ENCODE assay signal across 39 mouse cellular contexts in the genomic region with DNA sequence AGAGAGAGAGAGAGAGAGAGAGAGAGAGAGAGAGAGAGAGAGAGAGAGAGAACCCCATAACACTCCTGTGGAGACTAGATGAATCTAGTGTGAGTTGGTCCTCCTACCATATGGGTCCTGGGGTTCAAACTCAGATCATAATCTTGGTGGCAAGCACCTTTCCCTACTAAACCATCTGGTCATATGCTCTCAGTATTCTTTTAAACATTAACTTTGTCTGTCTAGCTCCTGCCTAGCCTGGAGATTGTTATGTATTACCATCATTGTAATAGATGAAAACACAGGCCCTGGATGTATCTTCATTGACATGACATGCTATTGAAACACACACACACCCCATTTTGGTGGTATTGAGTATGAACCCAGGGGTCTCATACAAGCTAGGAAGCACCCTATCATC. TPM values are rescaled to one million over a fixed set of nuclear protein-coding genes. Genes with fewer than 3 reads are reported as not detected.
"Had no signal": no experiment of that assay in that cellular context is flagged by ENCODE, and none has a peak within 500 bp of the region (broad histone marks: within the 10 kb centered on the region; RNA-seq: fewer than 3 reads in every experiment).

No protein-coding gene starts in this region.

- H3K27ac ChIP-seq: limb, embryonic 10.5 days; limb, embryonic 12.5 days; limb, embryonic 13.5 days; limb, embryonic 15.5 days; liver, embryonic 12.5 days; liver, embryonic 13.5 days; liver, embryonic 14.5 days; liver, embryonic 15.5 days; lung, embryonic 15.5 days; macrophage; midbrain, embryonic 10.5 days; midbrain, embryonic 12.5 days; midbrain, embryonic 13.5 days; midbrain, embryonic 15.5 days; neural tube, embryonic 12.5 days had no signal

- DNase-seq: left cerebral cortex, postnatal 4 days; liver; liver, embryonic 13.5 days; liver, postnatal 0 days; lung, adult 18-20 months; lung, adult 2 months; lung, embryonic 14.5 days; lung, postnatal 10 days; lung, postnatal 14 days; lung, postnatal 36 days; lung, postnatal 4 days; midbrain, embryonic 14.5 days had no signal

- H3K27me3 ChIP-seq: limb, embryonic 15.5 days; liver, embryonic 13.5 days; megakaryocyte, embryonic 14.5 days; neural tube, embryonic 12.5 days had no signal

- H3K4me1 ChIP-seq: limb, embryonic 10.5 days; limb, embryonic 12.5 days; limb, embryonic 13.5 days; limb, embryonic 15.5 days; liver, embryonic 12.5 days; liver, embryonic 13.5 days; liver, embryonic 15.5 days; lung, embryonic 15.5 days; megakaryocyte, embryonic 14.5 days; midbrain, embryonic 10.5 days; midbrain, embryonic 12.5 days; midbrain, embryonic 13.5 days; midbrain, embryonic 15.5 days; neural tube, embryonic 12.5 days had no signal

- H3K36me3 ChIP-seq: limb, embryonic 10.5 days; limb, embryonic 12.5 days; limb, embryonic 13.5 days; limb, embryonic 15.5 days; liver, embryonic 12.5 days; liver, embryonic 13.5 days; liver, embryonic 15.5 days; lung, embryonic 15.5 days; midbrain, embryonic 10.5 days; midbrain, embryonic 12.5 days; midbrain, embryonic 13.5 days; midbrain, embryonic 15.5 days; neural tube, embryonic 12.5 days had no signal

- H3K4me3 ChIP-seq: limb, embryonic 10.5 days; limb, embryonic 12.5 days; limb, embryonic 13.5 days; limb, embryonic 15.5 days; liver, embryonic 12.5 days; liver, embryonic 13.5 days; liver, embryonic 15.5 days; lung, embryonic 15.5 days; megakaryocyte, embryonic 14.5 days; midbrain, embryonic 10.5 days; midbrain, embryonic 12.5 days; midbrain, embryonic 13.5 days; midbrain, embryonic 15.5 days; myocyte; neural tube, embryonic 12.5 days had no signal

RNA-seq across cellular contexts. Expression of gene Zcchc13, which starts 5.6 kb away (rescaled TPM):
- polyA plus RNA-seq: limb, embryonic 10.5 days; limb, embryonic 11.5 days; limb, embryonic 12.5 days; limb, embryonic 13.5 days; limb, embryonic 14.5 days; limb, embryonic 15.5 days; liver, adult 2 months; liver, embryonic 11.5 days; liver, embryonic 12.5 days; liver, embryonic 13.5 days; liver, embryonic 14.5 days; liver, embryonic 15.5 days; liver, embryonic 16.5 days; liver, postnatal 0 days; lung, adult 2 months; lung, embryonic 14.5 days; lung, embryonic 15.5 days; lung, embryonic 16.5 days; lung, postnatal 0 days; macrophage; midbrain, embryonic 10.5 days; midbrain, embryonic 11.5 days; midbrain, embryonic 12.5 days; midbrain, embryonic 13.5 days; midbrain, embryonic 14.5 days; midbrain, embryonic 15.5 days; midbrain, embryonic 16.5 days; midbrain, postnatal 0 days; myocyte; neural tube, embryonic 11.5 days; neural tube, embryonic 12.5 days had no signal
